Mouse (Mus musculus): ENCODE measurements around the gene Akap13.

DNA sequence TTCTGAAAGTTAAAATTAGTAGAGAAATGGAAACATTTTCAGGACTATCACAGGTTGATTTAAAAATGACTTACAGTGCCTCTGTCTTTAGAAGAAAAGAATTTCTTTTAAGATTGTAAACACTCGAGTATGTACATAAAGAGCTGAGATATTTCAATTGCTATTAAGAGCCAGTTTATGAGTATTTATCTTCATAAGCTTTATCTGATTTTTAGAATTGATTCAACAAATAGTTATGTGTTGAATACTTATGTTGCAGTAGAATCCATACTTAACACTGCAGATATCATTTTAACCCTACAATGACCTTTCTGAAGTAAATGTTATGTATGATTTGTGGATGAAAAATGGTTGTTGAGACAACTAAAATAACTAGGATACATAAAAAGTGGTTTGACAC, 136.6 kb downstream of the Akap13 start:
- no peak for TF ChIP-seq CTCF (IDR thresholded peaks at IDR 0.05; ENCODE audit: insufficient read depth, low read length)
- TF ChIP-seq POLR2A (IDR thresholded peaks at IDR 0.05; ENCODE audit: borderline replicate concordance, extremely low read depth, low read depth, low read length): no peak
